Mouse (Mus musculus): Measurements from ENCODE around the gene Prss12.
A peak's percentile ranks its signal among the peaks of the same experiment; 100 is the strongest.
"Not testable (repeated sequence)": the region's sequence is repeated elsewhere in the genome, so short reads cannot be mapped to it uniquely, and the experiment has no call there.

Gene Prss12

DNA sequence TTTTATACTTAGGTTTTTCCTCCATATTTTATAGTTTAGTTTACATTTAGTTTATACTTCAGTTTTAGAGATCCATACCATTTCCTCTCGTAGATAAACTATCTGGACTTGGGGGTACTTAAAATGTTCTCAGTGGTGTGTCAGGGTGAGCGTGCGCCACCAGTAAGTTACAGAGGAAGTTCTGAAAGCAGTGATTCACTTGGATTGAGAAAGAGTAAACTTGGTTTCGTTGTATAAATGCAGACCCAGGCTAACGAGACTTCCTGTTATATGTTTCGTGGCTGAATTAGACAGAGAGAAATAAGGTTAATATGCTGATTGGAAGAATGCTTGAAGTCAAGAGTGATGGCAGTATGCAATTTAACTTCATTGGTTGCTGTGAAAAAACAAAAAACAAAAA lies 34.6 kb downstream of the Prss12 start:
- DNase-seq = no peak

DNA sequence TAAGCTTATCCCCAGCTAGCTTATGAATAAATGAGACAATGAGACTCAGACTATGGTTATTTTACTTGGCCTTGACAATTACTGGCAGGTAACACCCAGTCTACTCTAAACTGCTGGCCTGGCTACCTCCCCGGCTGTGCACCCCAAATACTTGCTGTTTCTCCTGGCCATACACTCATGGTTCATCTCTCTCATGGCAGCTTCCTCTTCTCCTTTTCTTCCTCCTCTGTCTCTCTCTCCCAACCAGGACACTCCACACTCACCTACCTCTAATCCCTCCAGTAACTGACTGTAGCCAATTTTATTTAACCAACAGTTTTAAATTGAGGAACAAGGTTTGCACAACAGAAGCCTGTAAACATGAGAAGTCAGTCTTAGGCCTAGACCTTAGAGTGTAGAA lies 45.1 kb downstream of the Prss12 start:
- no peak for DNase-seq

DNA sequence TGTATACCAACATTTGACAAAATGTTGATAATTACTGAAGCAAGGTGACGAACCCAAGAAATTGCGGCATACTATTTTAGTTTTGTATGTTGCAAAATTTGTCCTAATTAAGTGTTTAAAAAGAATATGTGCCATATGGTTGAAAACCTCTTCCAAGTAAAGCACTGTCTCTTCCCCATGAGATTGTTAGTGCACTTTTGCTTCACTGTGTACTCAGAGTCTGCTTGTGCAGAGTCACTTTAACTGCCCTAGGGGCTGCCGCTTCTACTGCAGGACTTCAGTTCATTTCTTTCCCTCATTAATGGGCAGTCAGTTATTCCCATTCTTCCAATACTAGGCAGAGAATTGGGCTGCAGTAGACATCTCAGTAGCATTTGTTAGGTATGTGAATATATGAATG lies 46.5 kb downstream of the Prss12 start:
- DNase-seq = no peak

DNA sequence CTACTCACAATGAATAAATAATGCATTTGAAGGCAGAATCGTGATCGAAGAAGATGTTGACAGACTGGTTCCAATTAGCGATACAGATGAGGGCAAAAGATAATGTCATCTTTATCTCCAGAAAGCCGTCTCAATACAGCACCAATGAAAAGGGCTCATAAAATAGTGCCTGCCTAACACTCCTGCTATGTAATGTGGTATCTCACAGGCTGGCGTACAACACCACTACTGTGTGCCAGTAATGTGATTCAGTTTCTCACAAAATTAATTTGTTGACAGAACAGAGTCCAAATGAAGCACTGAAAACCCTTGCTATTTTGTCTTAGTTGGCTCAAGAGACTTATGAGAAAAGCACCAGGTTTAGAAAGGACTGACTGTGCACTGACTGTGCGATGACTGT lies 48.4 kb downstream of the Prss12 start:
- no peak for DNase-seq

DNA sequence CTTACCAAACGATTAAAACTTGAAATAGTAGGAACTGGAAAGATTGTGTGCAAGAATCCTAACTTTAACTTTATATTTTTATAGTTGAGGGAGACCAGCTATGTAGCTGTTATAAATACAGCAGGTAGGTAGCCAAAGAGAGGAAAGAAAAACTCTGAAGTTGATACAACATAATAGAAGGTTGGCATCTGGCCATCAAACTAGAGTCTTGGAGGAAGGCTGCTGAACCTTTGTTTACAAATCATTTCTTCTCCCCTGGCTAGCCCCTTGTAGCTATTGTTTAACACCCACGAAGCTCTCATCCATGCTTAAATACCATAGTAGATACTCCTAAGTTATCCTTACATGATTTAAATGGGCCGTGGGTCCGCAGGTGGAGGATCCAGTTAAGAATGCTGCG lies 52.1 kb downstream of the Prss12 start:
- DNase-seq = no peak

DNA sequence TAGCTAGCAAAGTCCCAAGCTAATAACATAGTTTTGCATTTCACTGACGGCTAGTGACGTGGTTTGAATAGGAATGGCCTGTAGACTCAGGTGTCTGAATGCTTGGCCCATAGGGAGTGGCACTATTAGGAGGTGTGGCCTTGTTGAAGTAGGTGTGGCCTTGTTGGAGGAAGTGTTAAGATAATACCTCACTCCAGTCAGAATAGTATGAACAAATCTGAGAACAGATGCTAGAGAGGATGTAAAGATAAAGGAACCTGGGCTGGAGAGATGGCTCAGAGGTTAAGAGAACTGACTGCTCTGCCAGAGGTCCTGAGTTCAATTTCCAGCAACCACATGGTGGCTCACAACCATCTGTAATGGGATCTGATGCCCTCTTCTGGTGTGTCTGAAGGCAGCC lies 55.1 kb downstream of the Prss12 start:
- not testable (repeated sequence) for DNase-seq

DNA sequence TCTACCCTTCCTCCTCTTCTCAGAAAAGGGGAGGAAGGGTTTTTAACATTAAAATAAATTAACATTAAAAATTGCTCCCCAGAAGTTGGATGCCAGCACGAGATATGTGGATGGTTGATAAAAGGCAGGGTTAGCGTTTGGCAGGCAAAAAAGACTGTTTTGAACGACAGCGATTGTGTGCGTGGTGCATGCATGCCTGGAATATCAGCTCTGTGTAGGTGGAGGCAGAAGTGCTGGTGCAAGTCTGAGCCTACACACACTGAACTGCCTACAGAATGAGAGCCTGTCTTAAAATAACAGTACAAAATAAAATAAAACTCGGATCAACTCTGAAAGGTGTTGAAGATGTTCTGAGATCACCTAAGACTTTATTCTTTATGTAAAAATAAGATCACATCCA lies 57.2 kb downstream of the Prss12 start:
- no peak for DNase-seq

DNA sequence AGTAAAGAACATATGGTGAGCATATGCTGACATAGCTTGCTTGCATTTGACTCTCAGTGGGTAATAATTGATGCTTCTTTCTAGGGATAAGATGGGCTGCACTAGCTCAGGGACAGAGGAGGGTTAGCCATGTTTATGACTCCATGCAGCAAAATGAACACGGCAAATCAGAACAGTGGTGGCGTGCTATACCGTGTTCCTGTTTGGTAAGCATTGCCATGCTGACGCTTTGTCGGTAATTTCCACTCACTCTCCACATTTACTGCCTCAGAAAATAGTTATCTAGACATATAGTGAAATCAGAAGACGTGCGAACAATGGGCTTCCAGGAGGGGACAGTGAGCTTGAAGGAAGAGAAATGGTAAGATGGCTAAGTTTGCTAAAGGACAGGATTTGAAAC lies 58.1 kb downstream of the Prss12 start:
- DNase-seq = no peak

DNA sequence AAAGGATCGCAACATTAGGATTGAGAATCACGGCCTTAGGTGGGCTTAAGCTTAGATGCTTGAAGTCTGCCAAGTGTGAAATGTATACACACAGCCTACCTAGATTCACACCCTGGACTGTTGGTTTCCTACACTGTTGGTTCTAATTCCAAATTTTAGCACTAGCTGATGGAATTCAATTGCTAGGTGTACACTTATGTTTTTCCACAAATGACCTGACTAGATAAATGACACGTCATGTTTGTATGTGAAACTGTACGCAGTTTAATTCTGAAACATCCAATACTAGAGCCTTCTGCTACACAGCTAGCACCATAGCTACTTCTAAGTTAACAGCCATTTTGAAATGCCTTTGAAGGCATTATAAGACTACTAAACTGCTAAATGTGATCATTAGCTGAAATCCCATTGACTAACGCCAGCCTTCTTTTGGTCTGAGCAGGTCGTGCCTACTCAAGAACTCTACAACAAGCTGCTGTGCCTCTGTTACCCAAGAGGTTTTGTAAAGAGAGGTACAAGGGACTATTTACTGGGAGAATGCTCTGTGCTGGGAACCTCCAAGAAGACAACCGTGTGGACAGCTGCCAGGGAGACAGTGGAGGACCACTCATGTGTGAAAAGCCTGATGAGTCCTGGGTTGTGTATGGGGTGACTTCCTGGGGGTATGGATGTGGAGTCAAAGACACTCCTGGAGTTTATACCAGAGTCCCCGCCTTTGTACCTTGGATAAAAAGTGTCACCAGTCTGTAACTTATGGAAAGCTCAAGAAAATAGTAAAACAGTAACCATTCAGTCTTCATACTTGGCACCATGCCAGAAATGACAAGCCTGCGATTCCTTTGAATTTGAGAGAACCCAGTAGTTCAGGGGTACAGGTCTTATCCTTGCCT lies 59.3 kb downstream of the Prss12 start:
- peak; percentile 40 to 56 for DNase-seq

DNA sequence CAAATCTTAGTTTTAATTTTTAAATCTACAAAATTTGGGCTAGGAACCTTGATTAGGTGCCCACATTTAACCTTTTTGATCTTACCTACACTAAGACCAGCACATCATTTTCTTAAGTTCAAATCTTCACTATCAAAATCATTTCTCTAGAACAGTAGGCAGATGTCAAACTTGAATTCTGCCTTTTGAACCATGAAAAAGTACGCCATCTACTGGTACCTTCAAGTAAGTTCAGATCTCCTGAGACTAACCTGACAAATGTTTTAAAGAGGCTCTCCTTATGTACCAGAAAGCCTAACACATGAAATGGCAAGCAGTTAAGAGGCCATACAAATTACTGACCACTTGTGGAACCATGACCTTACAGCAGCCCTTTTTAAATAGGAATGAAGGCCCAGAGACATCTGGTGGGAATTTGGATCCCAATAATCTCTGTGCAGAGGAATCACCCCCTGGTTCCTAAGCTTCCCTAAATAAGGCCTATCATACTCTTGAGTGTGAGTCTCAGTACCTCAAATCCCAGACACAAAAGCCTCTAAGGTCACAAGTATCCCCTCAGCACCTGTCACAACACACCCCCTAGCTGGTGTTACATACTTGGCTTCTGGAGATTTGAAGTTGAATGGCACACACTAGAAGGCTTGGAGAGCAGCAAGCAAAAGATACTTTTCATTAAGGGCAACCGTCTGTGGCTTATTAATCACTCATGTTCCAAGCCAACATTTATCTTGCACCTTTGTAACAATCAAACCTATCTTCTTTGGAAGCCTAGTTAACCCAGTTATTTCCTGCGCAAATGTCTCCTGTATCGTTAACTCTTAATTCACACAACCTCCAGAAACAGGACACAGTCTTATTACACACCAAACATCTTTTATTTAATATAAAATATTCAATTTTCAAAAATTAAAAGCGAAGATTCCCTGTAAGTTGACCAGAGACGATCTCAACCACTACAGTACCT lies 60.3 kb downstream of the Prss12 start:
- peak in 1 of 2 experiments; percentile 10 for DNase-seq

DNA sequence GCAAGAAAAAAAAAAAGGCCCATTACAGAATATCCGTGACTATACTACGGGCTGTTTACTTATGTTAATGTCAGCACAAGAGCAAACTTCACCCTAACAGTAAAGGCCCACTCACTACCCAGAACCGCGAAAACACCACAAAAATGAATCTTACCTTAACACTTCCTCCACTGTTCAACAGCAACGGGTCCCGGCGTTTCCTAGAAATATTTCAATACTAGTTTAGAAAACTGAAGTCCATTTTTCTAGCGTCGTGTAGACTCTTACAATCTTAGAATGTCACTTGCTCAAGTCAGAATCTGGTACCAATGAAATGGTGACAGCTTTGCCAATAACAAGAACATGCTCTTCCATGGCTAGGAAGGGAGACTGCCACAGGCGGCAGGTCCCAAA lies 60.9 kb downstream of the Prss12 start:
- DNase-seq = no peak

DNA sequence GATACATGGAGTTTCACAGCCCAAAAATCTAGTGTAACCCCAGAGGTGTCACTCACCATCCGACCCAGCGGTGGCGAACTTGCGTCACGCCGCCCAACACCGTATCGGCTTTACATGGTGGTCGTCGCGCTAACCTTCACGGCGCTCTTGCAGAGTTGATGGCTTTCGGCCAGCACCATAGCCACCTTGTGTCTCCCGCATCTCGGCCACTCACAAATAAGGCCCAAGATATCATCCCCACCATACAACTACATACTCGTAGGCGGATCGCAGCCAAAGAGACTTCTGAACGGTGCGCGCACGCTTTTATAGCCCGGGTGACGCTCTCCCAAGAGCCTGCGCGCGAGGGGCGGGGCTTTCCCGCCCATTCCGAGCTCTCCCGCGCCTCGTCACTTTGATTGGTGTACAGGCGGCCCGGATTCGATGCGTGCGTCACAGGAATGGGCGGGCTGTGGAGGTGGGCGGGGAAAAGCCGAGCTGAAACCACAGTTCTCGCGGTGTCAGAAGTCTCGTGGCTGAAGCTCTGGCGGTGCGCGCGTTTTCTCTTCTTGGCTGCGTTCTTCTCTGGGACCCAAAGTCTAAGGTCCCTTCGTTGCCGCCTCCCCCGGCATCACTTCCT lies 61.5 kb downstream of the Prss12 start:
- peak; percentile 100 for DNase-seq

DNA sequence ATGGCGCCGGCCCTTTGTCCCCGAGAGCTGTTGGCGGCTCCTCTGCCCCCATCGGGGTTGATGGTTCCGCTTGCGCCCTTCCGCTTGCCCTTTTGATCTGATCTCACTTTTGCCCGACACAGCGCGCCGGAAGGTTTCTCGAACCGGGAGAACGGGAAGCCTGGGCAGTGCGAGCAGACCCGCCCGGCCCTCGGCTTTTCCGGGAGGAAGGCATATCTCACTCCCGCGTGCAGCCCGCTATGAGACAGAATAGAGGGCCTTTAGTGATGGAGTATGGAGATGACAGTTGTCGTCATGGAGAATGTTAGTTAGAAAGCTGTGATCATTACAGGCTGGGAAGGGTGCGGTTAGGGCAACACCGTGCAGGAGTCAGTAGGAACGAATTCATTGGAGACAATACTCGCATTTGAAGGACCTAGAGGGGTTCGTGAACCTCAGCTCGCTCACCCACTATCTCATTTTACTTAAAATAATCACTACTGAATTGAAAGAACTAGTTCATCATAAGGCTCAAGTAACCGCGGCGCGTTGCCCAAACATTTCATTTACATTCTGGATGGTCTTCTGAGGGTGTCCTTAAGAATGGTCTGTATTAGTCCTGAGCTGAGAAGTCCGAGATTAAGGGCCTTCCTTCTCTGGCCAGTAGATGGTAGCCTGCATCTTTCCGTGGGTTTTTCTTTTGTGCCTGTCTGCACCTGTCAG lies 62.1 kb downstream of the Prss12 start:
- no peak for DNase-seq

DNA sequence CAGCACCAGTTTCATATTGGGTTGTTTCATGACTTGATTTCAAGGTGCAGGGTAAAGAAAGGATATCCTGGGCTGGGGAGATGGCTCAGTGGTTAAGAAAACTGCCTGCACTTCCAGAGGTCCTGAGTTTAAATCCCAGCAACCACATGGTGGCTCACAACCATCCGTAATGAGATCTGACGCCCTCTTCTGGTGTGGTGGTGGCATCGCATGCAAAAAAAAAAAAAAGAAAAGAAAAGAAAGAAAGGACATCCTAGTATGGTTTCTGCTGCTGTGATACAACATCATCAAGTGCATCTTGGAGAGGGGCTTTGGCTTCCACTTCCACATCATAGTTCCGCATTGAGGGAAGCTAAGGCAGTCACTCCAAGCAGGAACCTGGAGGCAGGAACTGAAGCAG lies 65.1 kb downstream of the Prss12 start:
- no peak for DNase-seq

DNA sequence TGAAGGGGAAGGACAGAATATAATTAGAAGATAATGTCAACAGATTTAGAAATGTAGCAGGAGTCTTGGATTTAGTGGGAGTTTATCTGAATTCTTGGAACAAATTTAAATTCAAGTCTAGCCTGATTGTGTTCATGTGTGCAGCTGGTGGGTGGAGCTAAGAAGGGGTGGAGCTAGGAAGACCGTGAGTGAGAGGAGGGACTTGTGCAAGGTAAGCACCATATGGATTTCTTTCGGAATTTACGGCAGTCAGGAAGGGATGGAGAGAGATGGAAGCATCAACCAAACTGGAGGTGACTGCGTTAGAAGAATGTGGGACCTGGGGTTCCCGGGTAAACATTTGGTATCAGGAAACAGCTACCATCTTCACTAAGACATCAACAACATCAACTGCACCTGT lies 68.2 kb downstream of the Prss12 start:
- no peak for DNase-seq

DNA sequence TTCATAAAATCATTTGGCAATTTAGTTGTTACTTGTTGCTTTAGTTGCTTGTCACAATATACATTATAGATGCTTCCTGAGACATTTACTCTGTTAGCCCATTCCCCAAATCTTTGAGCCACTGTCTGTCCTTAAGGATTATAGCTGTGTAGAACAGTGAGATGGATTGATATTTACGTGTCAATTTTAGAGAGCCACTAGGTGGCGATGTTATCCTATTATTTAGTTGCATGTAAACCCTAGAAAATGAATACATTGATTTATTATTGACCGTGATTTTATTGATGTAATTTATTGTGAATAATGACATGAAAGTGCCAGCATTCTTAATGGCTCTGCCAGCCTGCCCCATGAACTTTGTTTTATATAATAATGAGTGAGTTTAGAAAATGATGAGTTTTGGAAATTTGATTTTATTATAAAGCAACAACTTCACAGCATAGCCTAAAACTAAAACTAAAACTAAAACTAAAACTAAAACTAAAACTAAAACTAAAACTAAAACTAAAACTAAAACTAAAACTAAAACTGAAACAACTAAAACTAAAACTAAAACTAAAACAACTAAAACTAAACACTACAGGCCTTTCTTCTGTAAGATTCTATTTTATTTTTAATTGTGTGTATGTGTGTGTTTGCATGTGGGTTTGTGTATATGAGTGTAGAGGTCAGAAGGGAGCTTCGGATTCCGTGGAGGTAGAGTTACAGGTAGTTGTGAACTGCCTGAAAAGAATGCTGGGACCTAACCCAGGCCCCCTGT lies 69.1 kb downstream of the Prss12 start:
- DNase-seq = peak; percentile 19 to 23

DNA sequence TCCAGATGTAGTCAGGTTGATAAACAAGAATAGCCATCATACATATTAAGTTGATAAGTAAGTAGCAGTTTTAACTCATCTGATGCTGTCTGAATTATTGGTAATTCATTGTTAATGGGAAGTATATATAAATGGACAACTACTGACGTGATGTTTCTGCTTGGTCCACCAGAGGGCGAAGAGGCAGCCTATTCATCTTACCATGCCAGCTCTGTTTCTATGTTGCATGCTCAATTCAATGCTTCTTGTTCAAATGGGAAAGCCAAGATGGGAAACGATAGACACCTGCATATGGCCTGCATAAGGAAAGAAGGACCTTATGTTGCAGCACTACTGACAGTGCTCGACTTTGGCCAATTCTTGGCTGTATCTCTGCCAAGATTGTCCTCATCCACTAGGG lies 70.1 kb downstream of the Prss12 start:
- peak; percentile 57 to 60 for DNase-seq

DNA sequence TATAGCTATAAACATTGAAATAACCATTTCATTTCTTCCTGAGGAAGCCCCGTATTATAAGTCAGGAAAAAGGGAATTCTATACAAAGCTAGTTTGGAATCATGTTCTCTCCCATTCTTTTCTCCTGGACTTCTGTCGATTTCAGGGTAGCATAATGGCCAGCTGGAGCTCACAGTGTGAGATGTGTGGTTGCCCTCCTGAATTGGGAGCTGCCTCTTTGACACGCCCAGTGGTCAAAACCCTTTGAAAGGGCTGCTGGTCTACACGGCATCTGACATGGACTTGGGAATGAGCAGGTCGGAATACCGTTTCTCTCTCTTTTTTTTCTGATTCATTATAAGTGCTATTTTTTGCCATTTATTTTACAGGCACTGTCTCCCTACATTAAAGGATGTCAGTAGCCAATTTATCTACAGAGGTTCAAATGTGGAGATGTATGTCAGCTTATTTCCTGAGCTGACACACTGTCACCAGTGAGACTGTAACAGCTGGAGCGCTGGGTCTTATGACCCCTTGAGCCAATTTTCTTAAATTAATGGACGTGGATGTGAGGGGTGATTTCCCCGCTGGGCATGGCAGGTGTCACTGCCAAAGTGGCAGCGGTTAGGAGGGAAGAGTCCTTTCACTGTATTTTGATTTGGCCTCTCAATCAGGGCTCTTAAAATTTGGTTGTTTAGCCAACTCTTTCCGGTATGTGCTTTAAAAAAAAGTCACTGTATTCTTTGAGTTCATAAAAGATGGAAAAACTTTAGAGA lies 79.8 kb downstream of the Prss12 start:
- no peak for DNase-seq

DNA sequence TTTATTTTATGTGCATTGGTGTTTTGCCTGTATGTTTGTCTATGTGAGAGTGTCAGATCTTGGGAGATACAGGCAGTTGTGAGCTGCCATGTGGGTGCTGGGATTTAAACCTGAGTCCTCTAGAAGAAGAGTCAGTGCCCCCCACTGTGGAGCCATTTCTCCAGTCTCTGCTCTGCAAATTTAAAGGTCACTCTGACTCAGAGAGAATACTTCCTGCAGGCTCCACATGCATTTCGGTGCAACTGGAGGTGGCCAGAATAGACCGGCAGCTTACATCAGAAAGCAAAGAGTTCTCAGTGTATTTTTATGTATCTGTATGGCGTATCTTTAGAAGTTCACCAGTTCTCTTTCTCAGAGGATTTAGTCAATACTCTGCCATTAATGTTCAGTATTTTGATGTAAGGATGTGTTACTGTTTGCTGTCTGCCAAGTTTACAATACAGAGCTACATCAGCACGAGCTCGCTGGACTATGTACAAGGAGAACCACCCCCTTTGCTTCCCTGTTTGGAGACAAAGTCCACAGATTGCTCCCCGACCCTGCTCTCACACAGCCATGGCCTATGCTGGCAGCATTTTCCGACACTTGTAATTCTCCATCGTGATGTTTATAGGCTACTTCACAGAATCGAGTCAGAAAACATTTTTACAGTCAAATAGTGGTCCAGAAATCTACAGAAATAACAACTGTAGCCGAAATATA lies 81.2 kb downstream of the Prss12 start:
- DNase-seq = no peak

DNA sequence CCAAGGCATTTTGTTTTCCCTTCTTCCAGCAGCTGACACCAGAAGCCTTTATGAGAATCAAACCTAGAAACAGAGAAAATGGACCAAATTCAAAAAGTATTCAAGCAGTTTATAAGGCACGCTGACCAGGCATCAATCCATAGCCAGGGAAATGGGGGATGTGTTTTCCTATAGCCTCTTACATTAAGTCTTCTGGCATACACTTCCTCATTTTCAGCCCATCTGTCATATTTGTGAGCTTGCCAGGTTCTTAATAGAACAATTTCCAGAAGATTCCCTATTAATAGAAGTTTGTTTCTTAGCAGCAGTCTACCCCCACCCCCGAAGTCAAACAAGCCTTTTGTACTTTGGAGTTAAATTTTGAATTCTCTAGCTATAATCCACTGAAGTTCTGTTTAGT lies 84.4 kb downstream of the Prss12 start:
- DNase-seq = no peak
